Mouse (Mus musculus): ENCODE data around the gene Angptl7.

Angptl7 gene

GRCm38 (mm10) chr4:148455477-148456025, 44.7 kb downstream of the Angptl7 start:
- DNase-seq (ENCODE audit: low read depth): no peak

- DNase-seq (ENCODE audit: low read depth): no peak
These were observed 46.6 kb downstream of the Angptl7 start for GRCm38 (mm10) chr4:148453707-148454106.

GRCm38 (mm10) chr4:148448853-148449245, 51.4 kb downstream of the Angptl7 start:
- DNase-seq (ENCODE audit: low read depth): no peak

GRCm38 (mm10) chr4:148448179-148448852, 51.9 kb downstream of the Angptl7 start, which contains the start of gene Mtor:
Gene Mtor (plus strand): TSS chr4:148448611.
- DNase-seq (ENCODE audit: low read depth): peak; percentile 97

Data from fibroblast of lung, adult 2 months (primary cell).